Mouse (Mus musculus): ENCODE results near the gene Gm28043.

The Gm28043 gene

DNA sequence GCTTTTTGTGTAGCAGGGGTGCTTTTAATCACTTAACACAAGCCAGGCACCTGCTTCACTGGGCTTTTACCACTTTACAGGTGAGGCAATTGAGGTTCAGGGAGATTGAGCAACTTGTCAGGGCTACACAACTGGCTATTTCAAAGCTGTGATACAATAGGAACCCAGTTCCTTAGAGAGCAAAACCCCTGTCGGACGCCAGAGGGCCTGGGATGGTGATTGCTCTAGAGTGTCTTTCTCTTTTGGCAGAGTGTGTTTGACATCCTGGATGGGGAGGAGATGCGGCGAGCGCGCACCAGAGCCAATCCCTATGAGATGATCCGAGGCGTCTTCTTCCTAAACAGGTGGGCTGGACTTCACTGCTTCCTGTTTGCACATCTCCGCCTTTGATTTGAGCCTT is 67.0 kb downstream of the Gm28043 start:
- DNase-seq = no peak

DNA sequence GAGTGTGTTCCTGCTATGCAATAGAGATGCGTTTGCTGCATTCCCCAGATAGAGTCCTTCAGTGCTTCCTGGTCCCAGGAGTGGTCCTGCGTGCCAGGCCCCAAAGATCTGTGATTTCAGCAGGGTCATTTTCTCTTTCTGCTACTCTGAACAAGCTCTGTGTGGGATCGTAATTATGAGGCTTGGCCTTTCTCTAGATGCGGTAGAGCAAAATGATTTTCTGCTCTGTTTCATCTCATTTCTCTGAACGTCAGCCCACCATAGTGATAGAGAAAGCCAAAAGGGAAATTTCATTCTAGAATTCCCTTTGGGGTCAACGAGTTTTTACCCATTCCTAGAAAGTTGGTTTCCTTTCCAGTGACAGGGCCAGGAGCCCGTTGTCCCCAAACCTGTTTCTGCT is 67.6 kb downstream of the Gm28043 start:
- DNase-seq = no peak

- no peak for DNase-seq
Measured at GRCm38 (mm10) chr17:29683127-29683526, 68.5 kb downstream of the Gm28043 start.

- DNase-seq = no peak
Measured at GRCm38 (mm10) chr17:29684275-29684674, 69.6 kb downstream of the Gm28043 start.

- no peak for DNase-seq
Measured at GRCm38 (mm10) chr17:29686771-29687170, 72.1 kb downstream of the Gm28043 start.

DNA sequence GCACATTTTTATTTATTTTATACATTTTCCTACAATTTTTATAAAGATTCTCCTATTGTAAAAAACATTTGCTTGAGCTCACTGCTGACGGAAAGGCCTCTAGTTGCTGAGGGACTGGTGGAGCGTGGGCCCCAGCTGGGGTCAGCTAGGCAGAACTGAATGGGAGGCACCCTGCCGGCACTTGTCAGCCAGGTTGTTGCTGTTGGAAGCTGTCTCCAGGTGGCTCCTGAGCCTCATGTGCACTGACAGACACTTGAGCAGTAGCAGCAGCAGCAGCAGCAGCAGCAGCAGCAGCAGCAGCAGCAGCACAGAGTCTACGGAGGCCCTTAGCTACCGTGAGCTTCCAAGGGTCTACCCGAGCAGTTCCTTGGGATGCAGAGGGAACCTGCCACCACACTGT is 72.7 kb downstream of the Gm28043 start:
- no peak for DNase-seq

DNA sequence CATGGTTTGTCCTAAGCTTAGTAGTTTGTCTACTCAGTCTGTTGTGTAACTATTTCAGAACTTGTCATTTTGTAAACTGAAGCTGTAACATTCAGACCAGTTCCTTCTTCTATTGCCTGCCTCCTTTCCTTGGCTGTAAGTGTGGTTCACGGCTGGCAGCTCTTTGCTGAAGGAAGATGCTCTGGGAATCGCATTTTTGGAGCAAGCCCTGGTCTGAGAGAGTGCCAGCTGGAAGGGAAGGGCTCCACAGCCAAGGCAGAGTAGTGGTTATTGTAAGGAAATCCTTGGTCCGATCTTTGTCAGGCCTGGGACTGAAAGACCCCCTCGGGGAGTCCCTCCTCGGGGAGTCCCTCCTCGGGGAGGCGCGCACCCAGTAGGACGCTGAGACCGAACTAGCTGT is 73.9 kb downstream of the Gm28043 start:
- no peak for DNase-seq

- DNase-seq = no peak
Measured at GRCm38 (mm10) chr17:29690257-29690656, 75.6 kb downstream of the Gm28043 start.

DNA sequence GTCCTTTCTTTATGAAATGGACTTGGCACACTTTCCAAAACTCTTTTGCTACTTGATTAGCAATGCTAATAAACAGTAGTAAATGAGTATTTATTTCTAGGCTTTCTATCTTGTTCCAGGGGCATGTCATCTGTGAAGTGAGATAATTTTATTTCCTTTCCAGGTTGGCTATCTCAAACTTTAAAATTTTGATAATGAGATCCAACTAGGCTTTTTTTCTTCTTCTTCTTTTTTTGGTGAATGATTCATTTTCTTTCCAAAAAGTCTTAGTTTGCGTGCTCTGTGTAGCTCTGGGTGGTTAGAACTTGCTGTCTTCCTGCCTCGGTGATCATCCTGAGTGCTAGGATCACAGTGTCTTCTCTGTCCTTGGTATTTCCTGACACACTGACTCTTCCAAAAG is 78.2 kb downstream of the Gm28043 start:
- no peak for DNase-seq

GRCm38 (mm10) chr17:29693571-29693970 is 78.9 kb downstream of the Gm28043 start:
- DNase-seq = no peak

DNA sequence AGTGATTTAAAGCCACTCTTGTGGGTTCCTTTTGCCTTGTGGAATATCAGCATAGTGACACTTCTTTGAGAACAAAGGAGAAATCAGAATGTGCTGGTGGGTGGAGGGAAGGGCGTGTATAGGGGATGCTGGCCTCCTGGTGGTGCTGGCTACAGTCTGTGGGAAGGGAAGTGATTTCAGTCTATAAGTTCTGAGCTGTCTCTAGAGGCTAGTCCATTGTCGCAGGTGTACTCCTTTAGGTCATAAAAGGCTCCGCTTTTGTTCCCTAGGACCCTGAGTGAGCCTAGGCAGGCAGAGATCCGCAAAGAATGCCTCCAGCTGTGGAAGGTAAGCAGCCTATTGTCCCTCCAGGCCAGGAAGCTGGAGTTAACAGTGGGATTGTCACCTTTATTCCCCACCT is 79.8 kb downstream of the Gm28043 start:
- DNase-seq = no peak

GRCm38 (mm10) chr17:29696940-29697339 is 82.3 kb downstream of the Gm28043 start:
- DNase-seq = no peak

DNA sequence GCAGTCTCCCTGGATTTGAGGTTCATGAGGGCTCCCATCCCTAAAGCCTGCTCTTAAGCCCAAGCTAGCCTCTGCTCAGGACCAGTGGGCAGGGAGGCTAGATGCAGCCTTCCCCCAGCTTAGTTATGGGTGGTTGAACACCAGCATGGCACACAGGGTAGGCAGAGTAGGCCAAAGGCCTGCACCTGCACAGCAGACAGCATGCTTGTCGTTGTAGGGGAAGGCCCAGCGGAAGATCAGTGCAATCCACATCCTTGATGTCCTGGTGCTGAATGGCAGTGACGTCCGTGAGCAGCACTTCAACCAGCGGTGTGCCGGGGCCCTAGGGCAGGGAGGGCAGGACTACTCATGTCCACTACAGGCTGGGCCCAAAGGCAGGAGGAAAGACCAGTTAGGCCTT is 83.7 kb downstream of the Gm28043 start:
- no peak for DNase-seq

DNA sequence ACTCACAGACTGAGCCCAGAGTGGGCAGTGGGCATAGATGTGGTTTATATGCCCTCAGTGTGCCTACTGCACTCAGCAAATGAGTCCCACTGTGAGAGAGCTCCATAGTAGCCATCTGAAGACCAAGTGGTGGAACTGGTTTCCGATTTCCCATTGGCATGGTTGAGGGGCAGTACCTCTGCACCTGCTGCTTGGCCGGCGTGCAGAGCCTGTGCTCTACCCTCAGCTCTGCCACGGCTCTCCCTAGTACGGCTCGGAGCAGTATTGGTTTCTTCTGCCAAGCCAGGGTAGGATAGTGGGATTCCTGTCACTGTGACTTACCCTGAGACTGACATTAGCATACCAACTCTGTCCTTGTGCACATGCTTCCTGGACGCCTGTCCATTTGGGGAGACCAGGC is 85.9 kb downstream of the Gm28043 start:
- DNase-seq = no peak

GRCm38 (mm10) chr17:29702938-29703710 is 88.4 kb downstream of the Gm28043 start:
- no peak for DNase-seq

- peak; percentile 62 for DNase-seq
Measured at GRCm38 (mm10) chr17:29704781-29705180, 90.1 kb downstream of the Gm28043 start.

DNA sequence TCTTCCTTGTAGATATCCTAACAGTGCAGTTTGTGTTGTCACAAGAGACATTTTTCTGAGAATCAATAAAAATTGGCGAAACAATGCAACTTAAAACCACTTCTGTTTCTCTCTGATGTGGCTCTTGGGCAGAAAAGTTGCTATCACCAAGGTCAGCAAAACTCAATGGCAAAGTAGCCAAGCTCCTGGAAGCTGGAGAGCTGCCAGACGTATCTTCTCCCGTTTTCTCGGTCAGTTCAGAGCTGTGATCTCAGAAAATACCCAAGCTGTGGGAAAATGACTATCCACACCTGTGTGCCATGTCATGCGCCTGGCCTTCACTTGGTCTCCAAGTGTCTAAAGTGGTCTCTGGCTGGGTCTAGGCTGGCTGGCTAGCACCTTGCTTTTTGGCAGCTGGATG is 91.2 kb downstream of the Gm28043 start:
- DNase-seq = no peak

- no peak for DNase-seq
Measured at GRCm38 (mm10) chr17:29706981-29707545, 92.4 kb downstream of the Gm28043 start.

- no peak for DNase-seq
Measured at GRCm38 (mm10) chr17:29708783-29709182, 94.1 kb downstream of the Gm28043 start.

GRCm38 (mm10) chr17:29710562-29711044 is 95.9 kb downstream of the Gm28043 start:
- no peak for DNase-seq

GRCm38 (mm10) chr17:29711076-29711744 is 96.5 kb downstream of the Gm28043 start:
- no peak for DNase-seq

DNA sequence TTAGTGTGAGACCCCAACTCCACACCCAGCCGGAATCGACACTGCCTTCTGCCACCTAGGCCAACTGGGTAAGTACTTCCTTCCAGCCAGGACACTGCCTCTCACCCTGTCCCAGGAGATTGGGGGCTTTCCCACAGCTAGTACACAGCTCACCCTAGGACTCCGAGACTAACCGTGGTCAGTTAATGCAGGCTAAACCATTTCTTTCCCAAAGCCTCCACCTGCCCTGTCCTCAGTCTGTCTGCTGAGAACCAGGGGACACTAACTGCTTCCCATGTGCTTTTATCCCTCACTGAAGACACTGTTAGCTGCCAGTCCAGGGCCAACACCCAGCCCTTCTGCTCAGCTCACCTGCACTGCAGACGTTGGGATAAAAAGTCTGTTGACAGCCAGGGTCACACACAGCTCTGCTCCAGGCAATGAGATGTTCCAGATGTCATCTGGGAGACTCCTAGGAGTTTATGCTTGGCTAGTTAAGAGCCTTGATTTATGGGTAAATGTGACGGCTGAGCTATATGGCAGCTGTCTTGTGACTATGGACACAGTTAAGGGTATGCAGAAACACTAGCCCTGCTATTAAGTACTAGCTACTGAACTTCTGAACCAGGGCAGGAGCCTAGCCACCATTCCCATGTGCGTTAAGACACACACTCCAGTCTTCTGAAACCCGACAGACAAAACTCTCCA is 97.2 kb downstream of the Gm28043 start:
- DNase-seq = no peak

- no peak for DNase-seq
Measured at GRCm38 (mm10) chr17:29712565-29712964, 97.9 kb downstream of the Gm28043 start.

Measured in embryo, embryonic 11 days (tissue).